Mouse (Mus musculus) adrenal gland, postnatal 25 days (tissue): ENCODE measurements at regions not wholly inside any gene's neighbourhood (a gene's known extent, or its start where the extent isn't known, plus 50 kb on each side); places are given as distances from the start of the nearest gene placed in this dataset.
A peak's percentile ranks its signal among the peaks of the same experiment; 100 is the strongest.

Experiments
- DNase-seq: peaks from one replicate; pipeline ENCODE4 v3.0.0; 2021; ENCODE audit warnings: mixed read lengths

DNA sequence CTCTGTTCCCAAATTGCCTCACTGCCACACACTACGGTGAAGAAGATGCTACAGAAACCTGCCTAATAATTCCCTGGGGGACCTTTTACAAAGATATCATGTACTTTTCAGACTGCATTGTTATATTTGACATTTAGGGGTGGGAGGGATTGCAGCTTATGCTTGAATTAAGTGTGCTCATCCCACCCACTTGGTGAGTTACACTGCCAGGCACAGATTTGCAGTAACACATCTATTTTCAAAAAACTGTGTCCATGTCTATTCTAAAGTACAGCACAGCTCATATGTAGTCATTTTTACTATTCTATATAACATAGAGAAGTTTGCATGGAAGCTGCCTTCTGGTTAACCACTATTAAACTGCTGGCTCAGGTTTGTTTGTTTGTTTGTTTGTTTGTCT is 404.3 kb upstream of the Xrcc4 start:
- no peak for DNase-seq

GRCm38 (mm10) chr13:90490991-90491951 is 401.9 kb upstream of the Xrcc4 start:
- DNase-seq: no peak

- DNase-seq: no peak
Observed at GRCm38 (mm10) chr13:90480484-90480883, 391.1 kb upstream of the Xrcc4 start.

GRCm38 (mm10) chr13:90476880-90477279 is 387.5 kb upstream of the Xrcc4 start:
- DNase-seq: no peak

DNA sequence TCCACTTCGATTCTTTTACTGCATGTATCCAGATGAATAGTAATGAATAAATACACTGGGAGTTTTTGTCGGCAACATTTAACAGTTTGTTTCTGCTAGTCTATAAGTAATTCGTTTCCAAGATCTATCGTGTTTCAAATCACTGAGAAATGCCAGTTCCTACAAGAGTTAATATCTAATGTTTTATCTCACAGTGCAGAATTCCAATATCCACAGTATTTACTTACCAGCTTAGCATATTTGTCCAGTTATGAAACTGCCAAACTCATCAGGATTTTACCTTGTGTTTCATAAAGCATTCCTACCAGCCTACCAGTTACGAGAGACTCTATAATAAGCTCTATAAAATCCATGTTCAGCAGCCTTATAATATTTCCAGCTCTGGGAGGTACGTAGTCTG is 385.1 kb upstream of the Xrcc4 start:
- DNase-seq: no peak

DNA sequence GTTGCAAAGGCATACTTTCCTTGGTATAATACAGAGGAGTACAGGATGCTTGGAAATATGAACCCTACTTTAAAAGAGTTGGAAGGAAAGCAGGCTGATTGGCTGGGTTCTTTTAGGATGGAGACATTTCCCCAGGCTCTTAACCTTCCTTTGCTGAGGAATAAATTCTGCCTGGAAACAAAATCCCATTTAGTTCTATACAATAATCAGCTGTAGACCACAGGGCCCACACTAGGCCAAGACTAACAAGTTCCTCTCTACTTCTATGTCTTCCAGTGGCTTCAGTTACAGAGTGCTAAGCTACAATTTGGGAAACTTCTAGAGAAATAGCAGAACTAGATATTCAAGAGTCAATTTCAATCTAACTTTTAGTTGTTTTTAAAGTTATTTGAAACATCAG is 384.6 kb upstream of the Xrcc4 start:
- no peak for DNase-seq

DNA sequence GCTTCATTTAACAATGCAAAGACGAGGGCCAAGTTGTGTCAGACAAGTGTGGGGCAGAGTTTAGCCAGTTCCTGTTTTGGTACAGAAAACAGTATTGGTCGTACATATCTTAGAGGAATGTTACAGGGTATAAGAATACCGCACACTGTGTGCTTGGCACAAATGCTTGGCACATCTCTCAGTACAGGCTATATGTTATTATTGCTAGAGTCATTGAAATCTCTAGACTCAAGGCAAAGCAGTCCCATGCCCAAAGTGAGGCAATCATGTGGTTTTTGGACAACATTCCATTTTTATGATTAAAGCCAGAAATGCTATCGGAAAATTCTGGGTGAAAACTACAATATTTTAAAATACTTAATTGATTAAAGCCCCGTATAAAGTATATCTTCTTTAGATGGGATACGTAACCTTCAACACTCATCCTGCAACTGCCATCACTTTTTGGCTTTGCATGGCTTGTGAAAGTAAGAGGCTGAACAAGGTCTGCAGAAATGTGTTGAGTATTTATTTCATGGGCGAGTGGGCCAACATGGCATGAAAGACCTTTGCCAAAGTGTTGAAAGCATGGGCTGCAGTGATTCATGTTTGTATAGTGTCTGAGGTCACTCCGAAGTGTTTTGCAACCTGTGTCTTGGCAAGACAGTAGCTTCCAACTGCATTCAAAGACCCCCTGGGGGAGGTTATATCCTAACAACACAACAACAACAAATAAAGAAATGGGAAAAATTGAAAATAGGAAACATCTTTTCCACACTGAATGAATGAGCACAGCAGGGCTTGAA is 383.8 kb upstream of the Xrcc4 start:
- no peak for DNase-seq

GRCm38 (mm10) chr13:90466096-90466495 is 376.7 kb upstream of the Xrcc4 start:
- no peak for DNase-seq

GRCm38 (mm10) chr13:90464051-90464450 is 374.6 kb upstream of the Xrcc4 start:
- DNase-seq: peak; percentile 7

DNA sequence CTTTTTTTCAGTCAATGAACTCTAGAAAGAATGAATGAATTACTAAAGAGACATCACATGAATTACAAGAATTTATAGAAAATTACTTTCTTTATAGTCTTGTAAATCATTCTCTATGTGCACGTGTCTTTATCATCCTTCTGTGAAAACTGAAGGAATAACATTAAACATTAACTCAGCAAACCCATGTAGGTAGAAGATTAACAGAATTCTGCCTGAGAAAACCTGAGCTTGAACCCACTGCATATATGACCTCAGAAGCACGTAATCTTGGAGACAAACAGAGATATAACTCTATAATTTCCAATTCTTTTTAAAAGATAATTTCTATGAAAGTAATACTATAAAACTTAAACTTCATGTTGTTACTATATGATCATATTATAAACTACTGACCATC is 374.0 kb upstream of the Xrcc4 start:
- no peak for DNase-seq

- DNase-seq: no peak
Observed at GRCm38 (mm10) chr13:90454631-90455030, 365.2 kb upstream of the Xrcc4 start.

DNA sequence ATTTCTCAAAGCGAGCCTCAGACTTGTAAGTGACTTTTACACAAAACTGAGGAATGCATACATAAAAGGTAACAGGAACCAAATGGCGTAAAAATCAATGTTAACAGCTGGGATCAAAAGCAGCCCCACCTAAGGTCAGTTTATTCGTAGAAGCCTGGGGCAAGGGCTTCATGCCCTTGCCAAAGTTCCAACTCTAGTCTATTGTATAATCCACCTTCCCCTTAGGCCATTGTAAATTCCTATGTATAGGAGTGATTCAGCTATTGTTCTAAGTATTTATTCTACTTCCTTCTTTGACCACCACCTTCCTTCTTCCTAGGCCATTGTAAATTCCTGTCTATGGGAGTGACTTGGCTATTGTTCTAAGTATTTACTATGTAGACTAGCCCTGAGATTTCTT is 337.5 kb upstream of the Xrcc4 start:
- no peak for DNase-seq

DNA sequence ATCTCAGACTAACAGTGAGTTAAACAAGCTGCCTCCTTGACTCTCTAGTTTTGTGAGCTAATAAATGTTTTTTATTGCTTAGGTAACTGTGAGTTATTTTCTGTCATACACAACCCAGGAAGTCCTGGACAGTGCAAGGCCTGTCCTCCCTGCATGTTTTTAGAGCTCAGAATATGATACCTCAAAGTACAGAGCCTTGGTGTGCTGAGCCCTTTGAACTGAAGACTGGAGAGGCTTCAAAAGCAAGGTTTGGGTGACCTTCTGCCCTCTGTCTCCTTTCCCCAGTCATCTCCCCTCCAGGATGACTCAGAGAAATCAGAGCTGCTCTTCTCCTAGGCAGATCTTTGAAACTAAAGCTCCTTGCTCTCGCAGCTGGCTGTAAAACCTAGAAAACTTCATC is 336.0 kb upstream of the Xrcc4 start:
- DNase-seq: no peak

GRCm38 (mm10) chr13:90424541-90424940 is 335.1 kb upstream of the Xrcc4 start:
- DNase-seq: no peak

GRCm38 (mm10) chr13:90420966-90421365 is 331.6 kb upstream of the Xrcc4 start:
- no peak for DNase-seq

- no peak for DNase-seq
Observed at GRCm38 (mm10) chr13:90404392-90404791, 315.0 kb upstream of the Xrcc4 start.

DNA sequence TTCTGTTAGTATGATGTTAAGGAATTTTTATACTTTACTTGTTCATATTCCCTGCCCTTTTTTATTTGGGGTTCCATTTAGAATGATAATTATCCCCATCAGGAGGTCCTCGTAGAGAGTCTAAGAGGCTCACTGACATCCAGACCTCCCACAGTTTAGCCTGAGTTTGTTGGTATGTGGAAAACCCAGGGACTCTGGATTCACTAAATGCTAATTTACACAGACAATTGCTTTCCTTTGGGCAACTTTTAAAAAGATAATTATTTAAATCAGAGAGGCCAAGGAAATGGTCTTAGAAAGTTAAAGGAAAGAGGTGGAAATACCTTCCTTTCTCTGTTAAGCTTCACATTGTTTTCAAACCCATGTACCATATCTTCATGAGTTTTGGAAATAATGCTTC is 312.7 kb upstream of the Xrcc4 start:
- DNase-seq: no peak

GRCm38 (mm10) chr13:90401496-90401895 is 312.1 kb upstream of the Xrcc4 start:
- no peak for DNase-seq

- DNase-seq: no peak
Observed at GRCm38 (mm10) chr13:90395274-90396023, 306.0 kb upstream of the Xrcc4 start.

DNA sequence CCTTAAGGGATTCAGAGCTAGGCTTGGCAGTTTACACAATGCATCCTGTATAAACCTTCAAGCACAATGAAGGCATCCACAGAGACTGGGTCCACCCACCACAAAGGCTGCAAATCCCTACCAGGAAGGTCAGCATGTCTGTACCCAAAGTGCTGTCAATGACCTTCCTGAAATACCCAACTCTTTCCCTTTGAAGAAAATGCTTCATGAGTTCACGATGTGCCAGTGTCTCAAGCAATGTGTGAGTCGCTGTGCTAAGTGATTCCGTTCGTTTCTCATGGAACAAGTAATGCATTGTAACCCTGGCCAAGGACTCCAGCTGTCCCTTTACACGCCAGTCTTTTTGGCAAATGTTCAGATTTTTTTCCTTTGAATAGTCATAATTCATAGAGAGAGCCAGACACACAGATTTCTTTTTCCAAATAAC is 305.4 kb upstream of the Xrcc4 start:
- no peak for DNase-seq

DNA sequence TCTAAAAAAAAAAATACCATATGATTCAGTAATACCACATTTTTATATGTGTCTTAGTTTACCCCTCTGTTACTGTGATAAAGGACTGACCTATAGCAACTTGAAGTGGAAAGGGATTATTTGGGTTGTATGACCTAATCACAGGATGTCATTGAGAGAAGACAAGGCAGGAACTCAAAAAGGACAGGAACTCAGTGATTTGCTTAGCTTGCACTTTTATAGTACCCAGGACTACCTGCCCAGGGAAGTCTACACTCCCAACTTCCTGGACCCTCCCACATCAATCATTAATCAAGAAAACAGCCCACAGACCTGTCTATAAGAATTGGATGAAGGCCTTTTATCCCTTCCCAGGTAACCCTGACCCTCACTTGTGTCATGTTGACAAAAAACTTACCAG is 303.0 kb upstream of the Xrcc4 start:
- DNase-seq: no peak

DNA sequence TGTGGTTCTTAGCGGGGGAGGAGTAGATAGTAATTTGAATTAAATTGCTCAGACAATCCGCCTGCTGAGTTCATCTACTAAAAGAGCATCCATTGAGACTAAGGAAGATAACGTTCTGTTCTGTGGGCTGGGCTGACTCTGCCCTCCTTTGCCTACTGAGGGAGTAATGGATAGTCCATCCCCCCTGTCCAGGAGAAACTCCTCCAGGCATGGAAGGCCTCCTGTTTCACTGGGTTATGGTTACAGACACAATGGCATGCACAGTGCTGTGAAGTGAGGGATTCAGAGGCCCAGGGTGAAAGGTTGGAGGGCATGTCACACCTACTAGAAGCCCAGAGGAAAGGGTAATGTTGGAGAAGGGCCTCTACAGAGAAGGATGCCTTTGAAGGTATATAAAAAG is 287.2 kb upstream of the Xrcc4 start:
- no peak for DNase-seq

GRCm38 (mm10) chr13:90376207-90376606 is 286.8 kb upstream of the Xrcc4 start:
- DNase-seq: no peak
